Mouse (Mus musculus) kidney, adult 2 months (tissue): Measurements from ENCODE around the gene Olfr957. TPM values are rescaled to one million over a fixed set of nuclear protein-coding genes. Genes with fewer than 3 reads are reported as not detected.
A peak's percentile ranks its signal among the peaks of the same experiment; 100 is the strongest.

Experiments
- DNase-seq: peaks from one replicate; pipeline ENCODE4 v3.0.0; 2021
- H3K27ac ChIP-seq: fragments of 200-500 bp; 2 replicates; pipeline ENCODE4 v1.5.1; 2012; ENCODE audit warnings: low read depth, low read length, control low read depth, inconsistent platforms; ENCODE audit not compliant: insufficient read depth
- H3K27me3 ChIP-seq: fragments of 200-500 bp; replicated peaks from 2 replicates; pipeline ENCODE4 v1.6.1; 2012; ENCODE audit warnings: mild to moderate bottlenecking, moderate library complexity, low read length, inconsistent platforms; ENCODE audit not compliant: control insufficient read depth, insufficient read depth
- H3K36me3 ChIP-seq: fragments of 200-500 bp; 2 replicates; pipeline ENCODE4 v1.6.1; 2012; ENCODE audit warnings: mild to moderate bottlenecking, moderate library complexity, low read length, inconsistent platforms; ENCODE audit not compliant: control insufficient read depth, insufficient read depth
- H3K4me1 ChIP-seq: fragments of 200-500 bp; 2 replicates; pipeline ENCODE4 v1.6.1; 2011; ENCODE audit warnings: low read length; ENCODE audit not compliant: control insufficient read depth, insufficient read depth
- H3K4me3 ChIP-seq: fragments of 200-500 bp; 2 replicates; pipeline ENCODE4 v1.5.1; 2011; ENCODE audit warnings: mild to moderate bottlenecking, low read depth, low read length, control low read depth; ENCODE audit not compliant: insufficient read depth
- CTCF ChIP-seq: fragments of 200-500 bp; conservative IDR thresholded peaks from 2 replicates; pipeline ENCODE4 v1.5.1; 2011; ENCODE audit warnings: low read depth, mild to moderate bottlenecking, control low read depth, low read length, moderate library complexity, mixed read lengths; ENCODE audit not compliant: insufficient read depth, insufficient read length
- POLR2A ChIP-seq: fragments of 200-500 bp; IDR thresholded peaks from one replicate; pipeline ENCODE4 v1.6.1; 2011; ENCODE audit warnings: low read depth, low read length, control low read depth
- WGBS: fragments of 180-500 bp; shearing (Covaris S2); methylation state at CpG from one replicate; pipeline ENCODE4 v1.1.7; 2018; 5-methylcytosine and 5-hydroxymethylcytosine counted together
- polyA plus RNA-seq: library from polyadenylated mRNA; depleted of rRNA; stranded (reverse); fragments of >200 nt; gene quantifications from 2 replicates; pipeline ENCODE4 v1.2.3, GENCODE M21; 2012; rRNA removed

Gene Olfr957
- polyA plus RNA-seq, 1 experiment: not detected

DNA sequence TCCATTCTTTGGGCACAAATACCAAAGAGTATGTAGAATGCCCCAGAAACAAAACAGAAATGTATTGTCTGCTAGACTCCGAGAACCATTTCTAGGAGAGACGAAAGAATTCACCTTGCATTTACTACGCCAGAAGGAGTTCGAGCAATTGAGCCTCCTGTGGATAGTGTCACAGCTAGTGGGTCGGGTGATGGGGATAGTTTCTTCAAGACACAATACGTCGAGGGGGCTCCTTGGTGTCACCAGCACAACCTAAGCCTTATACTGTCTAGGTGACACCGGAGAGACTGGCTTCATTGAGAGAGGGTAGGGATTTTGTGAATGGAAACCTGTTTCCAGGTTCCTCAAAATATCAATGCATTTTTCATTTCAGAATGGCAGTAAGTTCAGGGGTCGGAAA is 6.2 kb downstream of the Olfr957 start:
- H3K4me3 ChIP-seq: no peak overlapping the region
- 78% methylated on average over 9 of the region's 9 CpGs for WGBS
- no peak overlapping the region for H3K27ac ChIP-seq
- H3K27me3 ChIP-seq: no peaks in the 10 kb centered on the region
- no peaks in the 10 kb centered on the region for H3K36me3 ChIP-seq
- H3K4me1 ChIP-seq: no peaks in the 10 kb centered on the region
- DNase-seq: no peak
- TF ChIP-seq POLR2A (no peak), CTCF (no peak)

DNA sequence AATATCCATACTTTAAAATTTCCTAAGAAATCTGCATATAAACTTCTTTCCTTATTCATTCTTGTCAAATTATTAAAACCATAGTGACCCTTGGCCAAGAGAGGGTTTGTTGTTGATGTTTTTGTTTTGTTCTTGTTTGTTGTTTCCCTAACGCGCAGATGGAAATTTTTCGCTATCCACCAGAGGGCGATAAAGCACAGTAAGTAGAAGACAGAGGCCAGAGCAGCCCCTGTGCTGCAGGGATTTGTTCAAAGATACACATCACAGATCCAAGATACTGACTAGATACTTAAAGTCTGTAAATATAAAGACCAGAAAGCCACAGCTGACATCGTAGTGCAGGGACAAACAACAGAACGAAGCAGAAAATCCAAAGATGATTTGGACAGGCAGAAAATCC is 6.6 kb downstream of the Olfr957 start:
- H3K4me1 ChIP-seq: no peaks in the 10 kb centered on the region
- WGBS: 9% methylated on average over 6 of the region's 6 CpGs
- H3K4me3 ChIP-seq: no peak overlapping the region
- no peak for TF ChIP-seq POLR2A
- peak; percentile 51 for TF ChIP-seq CTCF
- DNase-seq: peak; percentile 29
- no peak overlapping the region for H3K27ac ChIP-seq
- H3K27me3 ChIP-seq: no peaks in the 10 kb centered on the region
- no peaks in the 10 kb centered on the region for H3K36me3 ChIP-seq

DNA sequence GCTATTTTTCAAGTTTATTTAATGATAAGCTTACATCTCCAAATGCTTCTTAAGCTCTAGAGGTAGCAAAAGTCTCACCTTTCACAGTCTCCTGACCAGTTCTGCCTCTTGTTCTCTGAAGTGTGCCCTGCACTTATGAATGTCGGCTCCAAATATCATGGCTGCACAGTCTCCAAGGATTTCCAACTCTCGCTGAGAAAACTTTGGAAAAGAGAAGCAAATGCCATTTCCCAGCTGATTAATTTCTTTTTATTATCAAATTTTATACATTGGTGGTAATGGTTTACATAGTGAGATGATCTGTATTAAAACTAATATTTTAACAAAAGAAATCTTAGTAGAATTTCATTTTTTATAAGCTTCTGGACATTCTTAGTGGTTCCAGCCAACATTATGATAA is 21.7 kb downstream of the Olfr957 start, which contains the start of gene Olfr44:
Gene Olfr44 (minus strand): TSS at position 101 of the 400 bp plus-strand sequence.
- H3K36me3 ChIP-seq: no peaks in the 10 kb centered on the region
- H3K4me1 ChIP-seq: no peaks in the 10 kb centered on the region
- H3K27me3 ChIP-seq: no peaks in the 10 kb centered on the region
- H3K27ac ChIP-seq: no peak within 1 kb of the TSS
- DNase-seq: no peak
- H3K4me3 ChIP-seq: no peak within 1 kb of the TSS
- WGBS: 79% methylated on average over 2 of the region's 2 CpGs
- TF ChIP-seq POLR2A (no peak), CTCF (no peak)

DNA sequence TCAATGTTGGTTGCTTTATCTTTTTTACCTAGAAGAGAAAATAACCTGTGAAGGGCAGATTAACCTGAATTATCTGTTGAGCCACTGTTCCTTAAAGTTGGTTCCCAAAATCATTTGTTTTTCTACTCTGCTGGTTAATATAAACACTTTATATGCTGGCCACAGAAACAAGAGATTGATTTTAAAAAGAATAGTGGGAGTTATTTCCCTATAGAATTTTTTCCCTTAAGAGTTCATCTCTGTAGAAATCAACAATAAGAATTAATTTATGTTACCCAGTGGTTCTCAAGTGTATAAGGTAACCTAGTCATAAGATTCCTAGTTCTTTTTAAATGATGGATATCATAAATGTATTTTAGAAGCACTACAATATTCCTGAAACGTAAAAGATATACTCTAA is 43.8 kb downstream of the Olfr957 start, which contains the start of gene Olfr955:
Gene Olfr955 (minus strand): TSS at position 101 of the 400 bp plus-strand sequence.
- TF ChIP-seq POLR2A (no peak), CTCF (no peak)
- no peak for DNase-seq
- Histone ChIP-seq H3K27ac (no peak within 1 kb of the TSS), H3K4me1 (no peaks in the 10 kb centered on the region), H3K36me3 (no peaks in the 10 kb centered on the region), H3K27me3 (no peaks in the 10 kb centered on the region), H3K4me3 (no peak within 1 kb of the TSS)
- 37% methylated on average over 1 of the region's 1 CpGs for WGBS

Other genes starting within 250 kb of the Olfr957 start
- gene Olfr945, start 239.0 kb downstream of the Olfr957 start, polyA plus RNA-seq: not detected in 2 replicates
- gene Olfr948, start 189.8 kb downstream of the Olfr957 start, polyA plus RNA-seq: not detected in 2 replicates
- not detected in 2 replicates for gene Olfr951, start 128.4 kb downstream of the Olfr957 start, polyA plus RNA-seq
- not detected in 2 replicates for gene Olfr952, start 88.7 kb downstream of the Olfr957 start, polyA plus RNA-seq
- not detected in 2 replicates for gene Olfr954, start 59.1 kb downstream of the Olfr957 start, polyA plus RNA-seq
- not detected in 2 replicates for gene Olfr955, start 43.9 kb downstream of the Olfr957 start, polyA plus RNA-seq
- gene Olfr44, start 21.8 kb downstream of the Olfr957 start, polyA plus RNA-seq: not detected in 2 replicates
- gene Olfr958, start 38.2 kb upstream of the Olfr957 start, polyA plus RNA-seq: not detected in 2 replicates
- not detected in 2 replicates for gene Olfr959, start 59.8 kb upstream of the Olfr957 start, polyA plus RNA-seq
- gene AW551984, start 88.6 kb upstream of the Olfr957 start, polyA plus RNA-seq: 0.27 and 0.31 TPM in 2 replicates
- not detected in 2 replicates for gene Olfr148, start 94.8 kb upstream of the Olfr957 start, polyA plus RNA-seq
- not detected in 2 replicates for gene Olfr960, start 105.6 kb upstream of the Olfr957 start, polyA plus RNA-seq
- not detected in 2 replicates for gene Olfr961, start 129.3 kb upstream of the Olfr957 start, polyA plus RNA-seq
- not detected in 2 replicates for gene Olfr963, start 151.4 kb upstream of the Olfr957 start, polyA plus RNA-seq
- gene Olfr149, start 191.3 kb upstream of the Olfr957 start, polyA plus RNA-seq: not detected in 2 replicates
- gene Olfr965, start 195.5 kb upstream of the Olfr957 start, polyA plus RNA-seq: not detected in 2 replicates
- gene Olfr150, start 215.2 kb upstream of the Olfr957 start, polyA plus RNA-seq: not detected in 2 replicates
- not detected in 2 replicates for gene Olfr967, start 230.4 kb upstream of the Olfr957 start, polyA plus RNA-seq